Mouse (Mus musculus) retina, postnatal 7 days (tissue): Measurements from ENCODE around the gene A530016L24Rik.
A peak's percentile ranks its signal among the peaks of the same experiment; 100 is the strongest.

ENCODE experiments used
- DNase-seq: peaks from one replicate; pipeline ENCODE4 v3.0.0-alpha.2; 2012; ENCODE audit warnings: low read depth, low spot score

A530016L24Rik gene

DNA sequence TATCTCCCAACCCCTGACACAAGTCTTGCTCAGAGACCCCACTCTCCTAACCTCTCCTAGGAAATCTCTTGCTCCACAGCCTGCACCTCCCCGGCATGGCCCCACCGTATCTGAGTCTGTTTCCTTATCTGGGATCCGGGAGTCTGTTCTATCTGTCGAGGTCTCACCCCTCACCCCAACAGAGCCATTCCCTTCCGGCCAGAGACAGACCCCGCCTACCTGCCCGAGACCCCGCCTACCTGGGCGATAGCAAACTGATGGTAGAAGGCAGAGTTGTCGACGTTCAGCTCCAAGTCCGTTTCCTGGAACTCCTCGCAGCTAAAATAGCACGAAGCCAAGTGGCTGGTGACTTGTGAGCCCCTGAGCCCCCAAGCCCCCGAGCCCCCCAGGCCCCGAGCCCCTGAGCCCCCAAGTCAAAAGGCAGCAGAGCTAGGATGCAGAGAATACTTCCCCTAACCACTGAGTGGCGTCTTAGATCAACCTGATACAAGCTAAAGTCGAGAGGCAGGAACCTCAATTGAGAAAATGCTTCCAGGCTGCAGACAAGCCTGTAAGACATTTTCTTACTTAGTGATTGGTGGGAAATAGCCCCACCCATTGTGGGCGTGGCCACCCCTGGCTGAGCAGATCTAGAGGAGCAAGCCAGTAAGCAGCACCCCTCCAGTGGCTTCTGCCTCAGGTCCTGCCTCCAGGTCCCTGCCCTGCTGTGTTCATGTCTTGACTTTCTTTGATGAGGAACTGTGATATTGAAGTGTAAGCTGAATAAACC is 13.9 kb downstream of the A530016L24Rik start:
- no peak for DNase-seq

DNA sequence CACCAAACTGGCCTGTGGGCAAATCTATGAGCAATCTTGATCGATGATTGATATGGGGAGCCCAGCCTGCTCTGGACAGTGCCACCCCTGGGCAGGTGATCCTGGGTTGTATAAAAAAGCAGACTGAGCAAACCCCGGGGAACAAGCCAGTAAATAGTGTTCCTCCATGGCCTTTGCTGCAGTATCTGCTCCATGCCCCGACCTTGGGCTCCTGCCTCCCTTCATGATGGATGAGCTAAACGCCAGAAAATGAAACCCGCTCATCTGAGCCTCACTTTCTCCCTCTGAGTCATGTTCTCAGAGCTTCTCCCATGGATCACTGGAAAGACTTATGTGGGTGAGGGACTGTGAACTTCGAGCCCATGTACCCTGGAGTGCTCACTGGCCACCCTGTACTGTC is 17.0 kb downstream of the A530016L24Rik start:
- DNase-seq = no peak

DNA sequence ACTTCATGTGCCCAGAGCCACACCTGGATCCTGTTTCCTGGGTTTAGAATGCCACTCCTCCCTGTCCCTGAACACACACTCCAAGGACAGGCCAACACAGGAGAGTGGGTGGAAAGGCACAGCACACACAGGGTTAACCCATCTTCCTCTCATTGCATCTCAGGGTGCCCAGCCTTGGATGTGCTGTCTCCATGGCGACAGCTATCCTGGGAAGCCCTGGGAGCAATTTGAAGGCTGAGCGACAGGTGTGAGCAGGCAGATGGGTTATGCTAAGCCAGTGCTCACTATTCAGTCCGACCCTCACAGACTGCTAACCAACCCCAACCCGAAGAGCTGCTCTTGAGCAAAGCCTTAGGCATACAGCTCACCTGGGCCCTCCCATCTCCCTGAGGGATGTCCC is 18.0 kb downstream of the A530016L24Rik start:
- DNase-seq = no peak

DNA sequence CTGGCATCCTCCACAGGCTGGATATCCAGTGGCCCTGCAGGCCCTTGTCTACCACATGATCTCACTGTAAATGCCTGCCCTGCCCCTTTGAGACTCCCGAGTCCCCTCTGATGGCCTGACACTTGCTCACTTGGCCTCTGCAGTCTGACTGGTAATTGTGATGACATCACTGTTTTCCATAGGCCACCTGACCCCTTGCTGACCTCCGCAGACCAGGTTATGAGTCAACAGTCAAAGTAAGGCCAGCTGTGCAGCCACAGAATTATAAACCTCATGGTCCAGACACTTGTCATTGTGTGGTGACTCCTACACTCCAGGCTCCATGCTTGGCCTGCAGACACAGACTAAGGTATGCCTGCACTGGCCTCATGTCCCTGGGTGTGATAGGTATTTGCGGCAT is 18.7 kb downstream of the A530016L24Rik start:
- DNase-seq = no peak

DNA sequence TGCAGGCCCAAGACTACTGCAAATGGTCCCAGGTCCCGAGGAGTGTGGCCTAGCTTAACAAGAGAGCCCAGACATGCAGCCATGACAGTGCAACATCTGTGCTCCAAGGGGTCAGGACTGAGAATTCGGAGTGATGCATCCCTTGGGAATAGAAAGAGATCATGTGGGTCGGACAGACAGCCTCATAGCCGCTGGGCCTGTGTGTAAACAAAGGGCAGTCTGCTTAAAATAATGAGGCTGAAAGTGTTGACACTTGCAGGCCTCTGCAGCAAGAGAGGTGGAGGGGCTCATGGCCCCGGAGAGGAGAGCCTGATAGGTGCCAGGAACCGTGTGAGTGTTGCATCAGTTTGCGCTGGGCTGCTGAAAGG is 21.1 kb downstream of the A530016L24Rik start:
- no peak for DNase-seq

DNA sequence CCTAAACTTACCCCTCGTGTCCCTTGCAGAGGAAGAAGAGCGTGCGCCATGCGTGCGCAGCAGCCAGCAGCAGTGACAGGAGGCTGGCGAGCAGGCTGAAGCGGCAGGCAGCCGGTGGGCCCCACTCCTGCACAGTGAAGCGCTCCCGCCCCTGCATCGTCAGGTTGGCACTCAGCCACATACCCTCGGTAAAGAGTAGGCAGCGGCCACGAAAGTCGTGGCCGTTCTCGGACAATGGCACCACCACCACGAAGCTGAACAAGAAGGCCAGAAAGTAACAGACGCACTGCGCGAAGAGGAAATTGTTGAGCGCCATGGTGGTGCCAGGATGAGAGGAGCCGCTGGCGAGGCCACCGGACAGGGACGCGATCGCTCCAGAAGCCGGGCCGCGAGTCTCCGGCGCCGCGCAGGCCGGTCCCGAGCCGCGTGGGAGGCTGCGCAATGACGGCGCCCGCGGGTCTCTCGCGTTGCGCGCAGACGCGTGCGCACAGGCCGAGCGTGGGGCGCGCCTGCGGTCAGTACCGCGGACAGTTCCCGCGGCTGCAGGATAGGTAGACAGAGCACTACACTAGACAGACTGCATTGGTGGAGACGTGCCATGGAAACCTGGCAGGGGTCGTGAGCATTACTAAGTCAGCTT is 21.6 kb downstream of the A530016L24Rik start:
- DNase-seq = no peak

DNA sequence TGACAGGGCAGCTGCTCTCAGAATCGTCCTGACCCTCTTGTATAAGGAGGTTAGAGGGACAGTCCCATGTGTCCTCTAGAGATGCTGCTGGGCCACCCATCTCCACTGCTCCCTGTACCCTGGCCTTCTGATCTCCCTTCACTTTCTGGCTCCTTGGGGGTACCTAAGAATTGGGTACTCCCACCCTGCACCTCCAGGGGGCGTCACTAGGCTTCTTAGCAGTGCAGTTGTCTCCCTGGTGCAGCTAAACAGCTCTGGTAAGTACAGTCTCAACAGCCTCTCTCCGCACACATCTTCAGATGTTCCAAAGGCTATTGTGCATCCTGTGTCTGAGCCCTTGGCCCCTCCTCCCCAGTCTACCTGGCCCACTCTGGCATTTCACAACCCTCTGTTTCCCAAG is 25.6 kb downstream of the A530016L24Rik start:
- DNase-seq = no peak

DNA sequence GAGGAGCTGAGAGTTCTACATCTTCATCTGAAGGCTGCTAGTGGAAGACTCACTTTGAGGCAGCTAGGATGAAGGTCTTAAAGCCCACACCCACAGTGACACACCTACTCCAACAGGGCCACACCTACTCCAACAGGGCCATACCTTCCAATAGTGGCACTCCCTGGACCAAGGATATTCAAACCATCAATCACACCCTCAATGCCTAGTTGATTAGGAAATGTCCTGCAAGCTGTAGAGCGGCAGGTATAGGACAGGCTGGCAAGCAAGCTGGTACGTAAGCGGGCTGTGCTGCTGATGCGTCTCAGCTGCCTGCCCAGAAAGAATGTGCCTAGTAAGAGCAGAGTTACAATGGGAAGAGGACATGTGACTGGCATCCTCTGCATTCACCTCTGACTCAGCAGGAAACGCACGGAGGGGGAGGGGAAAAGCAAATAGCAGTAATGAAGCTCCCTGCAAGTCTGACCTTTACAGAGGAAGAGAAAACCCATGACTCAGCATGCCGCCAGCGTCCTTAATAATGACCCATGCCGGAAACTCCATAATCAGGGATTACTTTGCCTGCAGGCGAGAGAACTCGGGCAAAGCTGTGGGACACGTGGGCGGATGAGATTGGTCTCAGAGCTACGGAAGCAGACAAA is 27.6 kb downstream of the A530016L24Rik start, which contains the start of gene Tmem179:
Tmem179 (minus strand) TSS at position 51 of the 641 bp plus-strand sequence.
- DNase-seq = peak; percentile 66

DNA sequence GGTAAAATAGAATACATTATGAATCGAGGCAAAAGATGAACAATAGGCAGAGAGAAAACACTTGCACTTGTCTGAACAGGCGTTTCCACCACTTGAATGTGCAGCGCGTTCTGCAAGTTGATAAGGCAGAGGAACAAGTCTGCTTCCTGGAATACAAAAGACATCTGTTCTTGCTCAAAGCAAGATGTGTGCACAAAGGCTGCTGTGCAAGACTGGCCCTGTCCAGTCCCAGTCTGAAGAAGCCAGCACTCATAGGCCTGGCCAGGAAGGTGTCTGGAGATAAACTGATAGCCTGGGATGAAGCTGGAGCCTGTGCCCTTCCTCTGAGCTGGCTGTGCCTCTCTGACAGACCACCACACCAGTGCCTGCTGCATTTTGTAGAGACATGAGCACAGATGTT is 28.9 kb downstream of the A530016L24Rik start:
- no peak for DNase-seq

DNA sequence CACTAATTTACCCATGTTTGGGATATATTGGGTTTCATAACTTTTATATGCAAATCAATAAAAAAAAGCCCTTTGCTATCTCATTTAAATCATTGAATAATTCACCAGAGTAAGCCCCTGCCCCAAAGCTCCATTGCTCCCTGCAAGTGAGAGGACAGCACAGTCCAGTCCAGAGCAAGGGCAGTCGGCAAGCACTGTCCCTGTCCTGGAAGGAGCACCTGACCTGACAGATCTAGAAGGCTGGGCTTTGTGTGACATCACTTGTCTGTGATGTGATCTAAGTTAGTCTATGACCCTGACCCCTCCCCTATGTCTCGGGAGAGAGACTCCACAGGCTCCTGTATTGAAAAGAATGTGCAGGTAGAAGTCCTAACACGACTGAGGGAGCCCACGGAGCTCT is 44.5 kb downstream of the A530016L24Rik start:
- DNase-seq = no peak

DNA sequence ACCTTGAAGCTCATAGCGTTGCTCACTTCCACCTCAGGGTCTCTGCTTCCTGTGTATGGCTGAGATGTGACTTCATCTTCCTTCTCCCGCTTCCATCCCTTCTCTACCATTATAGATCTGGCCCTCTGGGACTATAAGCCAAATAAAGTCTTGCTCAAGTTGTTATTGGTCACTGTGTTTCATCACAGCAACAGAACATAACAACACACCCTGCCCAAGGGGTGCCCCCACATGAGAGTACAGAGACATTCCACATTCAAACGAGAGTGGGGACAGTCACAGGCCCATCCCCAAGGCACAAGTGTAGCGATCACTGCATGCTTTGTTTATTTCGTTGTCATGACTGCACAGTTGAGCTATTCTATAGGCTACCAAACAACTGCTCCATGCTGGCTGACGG is 48.0 kb downstream of the A530016L24Rik start:
- DNase-seq = no peak

DNA sequence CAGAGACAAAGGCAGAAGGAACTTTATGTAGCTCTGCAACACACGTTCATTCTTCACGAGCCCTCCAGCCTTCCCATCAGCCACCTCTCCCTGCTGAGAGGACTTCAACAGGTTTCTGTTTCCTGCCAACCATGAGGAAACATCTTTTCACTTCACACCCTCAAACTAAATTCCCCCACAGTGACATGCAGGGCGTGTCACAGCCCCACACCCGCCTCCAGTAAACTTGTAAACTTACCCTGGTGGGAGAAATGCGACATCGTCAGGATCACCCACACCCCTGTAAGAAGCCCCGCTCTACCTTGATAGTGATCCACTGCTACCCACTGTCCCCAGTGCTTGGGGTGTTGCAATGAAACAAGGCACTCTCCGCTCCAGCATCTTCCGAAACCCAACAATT is 49.1 kb downstream of the A530016L24Rik start:
- no peak for DNase-seq

DNA sequence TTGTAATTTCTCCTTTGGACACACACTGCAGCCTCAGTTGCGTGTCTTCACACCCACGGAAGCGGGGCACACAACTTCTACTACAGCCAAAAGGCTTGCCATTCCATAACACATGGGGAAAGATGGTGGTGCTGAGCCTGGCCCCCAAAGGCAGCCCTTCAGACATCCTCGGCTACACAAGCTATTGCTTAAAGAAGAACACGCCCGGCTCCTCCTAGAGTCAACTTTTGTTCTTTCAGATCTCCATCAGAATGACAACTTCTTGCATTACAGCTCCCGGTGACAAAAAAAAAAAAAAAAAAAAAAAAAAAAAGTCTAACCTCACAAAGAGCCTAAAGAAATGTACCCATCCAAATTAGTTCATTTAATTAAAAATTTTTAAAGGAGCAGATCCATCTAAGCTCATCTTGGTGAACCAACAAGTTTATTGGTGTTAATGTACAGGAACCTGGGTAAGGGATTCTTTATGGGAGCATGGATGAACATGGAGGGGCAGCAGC is 50.3 kb downstream of the A530016L24Rik start:
- DNase-seq = no peak

DNA sequence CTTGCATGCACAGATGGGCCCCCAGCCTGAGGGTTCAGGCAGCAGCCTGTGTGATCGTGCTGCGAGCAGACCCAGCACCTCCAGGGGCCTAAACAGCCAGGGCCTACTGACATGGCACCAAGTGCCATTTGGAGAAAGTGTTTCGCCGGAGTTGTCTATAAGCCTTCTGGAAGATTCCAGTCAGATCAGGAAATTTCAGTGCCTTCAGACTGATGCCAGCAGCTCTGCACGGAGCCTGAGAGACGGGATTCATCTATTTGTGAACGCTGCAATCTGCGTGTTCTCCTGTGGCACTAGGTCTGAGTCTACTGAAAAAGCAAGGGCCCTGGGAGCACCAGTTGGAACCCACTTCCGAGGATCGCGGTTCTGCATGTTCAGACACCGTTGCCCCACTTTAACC is 51.1 kb downstream of the A530016L24Rik start:
- no peak for DNase-seq

DNA sequence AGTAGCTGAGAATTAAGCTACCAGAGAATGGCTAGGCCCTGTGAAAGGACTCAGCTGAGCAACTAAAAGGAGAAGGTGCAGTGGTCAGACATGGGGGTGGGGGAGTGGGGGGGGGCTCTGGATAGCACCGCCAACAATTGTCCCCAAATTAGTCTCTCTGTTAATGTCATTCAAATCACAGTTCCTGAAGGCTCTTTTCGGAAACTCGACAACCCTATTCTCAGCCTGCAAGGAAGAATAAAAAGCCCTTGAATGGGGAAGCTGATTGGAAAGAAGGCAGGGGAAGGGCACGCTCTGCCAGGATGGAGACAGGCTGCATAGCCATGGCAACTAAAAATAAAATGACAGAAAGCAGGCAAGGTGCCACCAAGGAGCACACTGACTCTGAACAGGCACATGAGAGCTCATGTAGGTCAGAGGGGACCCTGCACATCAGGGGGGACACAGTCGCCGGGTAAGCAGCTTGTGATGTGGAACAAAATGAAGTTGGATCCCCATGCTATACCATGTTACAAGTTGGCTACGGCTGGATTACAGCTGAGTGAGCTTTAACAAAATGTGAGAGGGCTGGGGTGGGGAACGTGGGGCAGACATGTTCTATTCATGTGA is 52.3 kb downstream of the A530016L24Rik start:
- no peak for DNase-seq

DNA sequence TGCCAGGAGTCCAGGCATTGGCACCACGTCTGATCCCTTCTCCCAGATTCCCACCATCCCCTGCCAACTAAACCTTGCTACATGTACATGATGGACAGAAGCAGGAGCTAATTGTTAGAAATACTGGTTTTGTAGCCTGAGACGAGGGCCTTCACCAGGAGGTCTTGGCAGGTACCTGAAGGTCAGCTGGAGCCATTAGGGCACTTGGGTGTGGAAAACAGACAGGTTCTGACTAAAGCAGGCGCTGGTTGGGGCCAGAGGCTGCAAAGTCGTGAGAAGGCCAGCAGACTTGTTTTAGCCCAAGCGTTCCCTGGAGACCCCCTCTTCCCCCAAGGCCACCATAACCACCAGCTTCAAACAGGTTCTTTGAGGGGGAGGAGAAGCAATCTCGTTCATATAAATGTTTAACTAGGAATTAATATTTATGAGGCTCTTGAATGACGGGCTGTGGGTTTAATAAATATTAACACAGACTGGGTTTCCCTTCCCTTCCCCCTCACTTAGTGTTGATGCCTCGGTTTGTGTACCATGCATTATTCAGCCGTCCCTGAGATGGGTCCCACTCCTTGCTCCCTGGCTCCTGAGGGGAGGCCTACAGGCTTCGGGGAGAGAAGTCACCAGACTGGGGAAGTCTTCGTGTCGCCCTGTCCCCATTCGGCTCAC is 53.1 kb downstream of the A530016L24Rik start:
- no peak for DNase-seq

DNA sequence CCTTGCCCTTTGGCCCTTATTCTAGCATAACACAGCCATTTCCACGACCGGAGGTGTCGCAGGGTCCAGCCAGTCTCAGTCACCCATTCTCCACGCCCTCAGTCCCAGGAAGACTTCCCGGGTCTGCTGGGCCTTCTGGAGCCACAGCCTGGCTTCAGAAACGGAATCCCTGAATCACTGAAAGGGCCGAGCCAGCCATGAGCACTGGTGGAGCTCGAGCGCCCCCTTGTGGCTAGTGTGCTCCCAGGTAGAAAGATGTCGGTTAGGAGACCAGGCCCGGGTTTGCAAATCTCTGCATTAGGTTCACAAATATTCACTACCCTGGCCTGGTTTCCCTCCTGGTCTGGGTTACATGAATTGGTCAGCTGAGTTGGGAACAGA is 53.7 kb downstream of the A530016L24Rik start:
- DNase-seq = peak; percentile 82

DNA sequence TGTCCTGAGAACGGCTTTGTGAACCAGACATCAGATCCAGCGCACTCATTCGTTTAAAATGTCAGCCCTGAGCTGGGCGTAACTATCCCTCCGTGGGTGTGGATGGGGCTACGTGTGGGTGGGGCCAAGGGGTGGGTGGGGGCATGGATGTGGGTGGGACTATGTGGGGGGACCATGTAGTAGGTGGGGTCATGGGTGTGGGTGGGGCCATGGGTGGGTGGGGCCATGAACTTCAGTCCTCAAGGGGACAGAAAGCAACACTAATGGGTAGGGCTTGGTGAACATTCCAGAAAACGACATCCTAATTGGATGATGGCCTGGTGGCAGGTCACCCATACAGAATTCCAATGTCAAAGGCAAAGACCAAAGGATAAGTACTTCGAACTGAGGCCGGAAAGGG is 54.7 kb downstream of the A530016L24Rik start:
- no peak for DNase-seq

DNA sequence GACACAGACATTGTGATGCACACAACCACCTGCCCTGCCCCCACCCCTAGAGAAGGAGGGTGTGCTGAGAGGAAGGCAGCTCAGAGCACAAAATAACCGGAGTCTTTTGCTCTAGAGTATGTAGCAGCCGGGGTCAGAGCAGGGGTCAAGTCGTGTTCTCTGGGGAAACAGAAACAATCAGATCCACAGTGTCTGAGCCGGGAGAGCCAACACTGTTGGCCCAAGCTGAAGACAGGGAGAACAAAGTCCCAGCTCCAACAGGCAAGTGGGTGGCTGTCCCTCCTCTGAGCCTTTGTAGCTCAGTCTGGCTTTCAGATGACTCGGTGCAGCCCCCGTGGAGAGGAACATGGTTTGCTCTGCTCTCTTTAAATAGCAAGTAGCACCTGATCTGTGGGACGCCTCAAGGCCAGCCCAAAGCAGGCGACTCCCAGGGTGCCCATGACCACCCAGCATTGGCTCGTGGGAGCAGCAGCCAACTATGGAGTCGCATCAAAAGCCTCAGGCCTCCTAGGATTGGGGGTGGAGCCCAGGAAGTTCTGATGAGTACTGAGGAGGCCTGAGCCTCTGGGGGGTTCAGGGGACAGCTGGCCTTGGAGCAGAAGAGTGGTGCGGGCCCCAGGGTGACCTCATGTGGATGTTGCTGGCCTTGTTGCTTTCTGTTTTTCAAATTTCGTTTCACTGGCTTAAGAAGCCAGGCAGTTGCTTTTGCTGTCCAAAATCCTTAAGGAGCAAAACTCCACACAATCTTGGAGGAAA is 55.9 kb downstream of the A530016L24Rik start:
- no peak for DNase-seq

DNA sequence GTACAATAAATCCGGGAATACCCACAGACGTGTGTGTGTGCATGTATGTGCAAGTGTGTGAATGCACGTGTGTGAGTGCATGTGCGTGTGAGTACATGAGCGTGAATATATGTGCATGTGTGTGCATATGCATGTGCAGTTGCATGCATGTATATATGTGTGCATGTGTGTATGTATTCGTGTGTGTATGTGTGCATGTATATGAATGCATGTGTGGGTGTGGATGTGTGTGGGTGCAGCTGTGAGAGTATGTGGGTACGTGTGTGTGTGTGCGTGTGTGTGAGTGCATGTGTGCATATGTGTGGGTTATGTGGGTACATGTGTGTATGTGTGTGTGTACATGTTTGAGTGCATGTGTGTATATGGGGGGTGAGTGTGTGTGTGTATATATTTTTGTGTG is 56.9 kb downstream of the A530016L24Rik start:
- DNase-seq = no peak

DNA sequence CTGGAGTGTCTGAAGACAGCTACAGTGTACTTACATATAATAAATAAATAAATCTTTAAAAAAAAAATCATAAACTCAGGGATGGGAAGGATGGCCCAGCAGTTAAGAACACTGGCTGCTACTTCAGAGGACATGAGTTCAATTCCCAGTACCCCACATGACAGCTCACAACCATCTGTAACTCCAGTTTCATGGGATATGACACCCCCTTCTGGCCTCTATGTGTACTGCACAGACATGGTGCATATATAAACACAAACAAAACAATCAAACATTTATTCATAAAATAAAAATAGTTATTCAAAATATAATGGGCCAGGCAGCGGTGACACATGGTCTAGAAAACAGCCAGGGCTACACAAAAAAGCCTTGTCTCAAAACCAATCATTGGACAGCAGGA is 60.0 kb downstream of the A530016L24Rik start:
- DNase-seq = no peak
